Mouse (Mus musculus) G1E-ER4 (cell line): ENCODE results near the gene Nek7. TPM values are rescaled to one million over a fixed set of nuclear protein-coding genes. Genes with fewer than 3 reads are reported as not detected.

Experiments
- GATA1 ChIP-seq: IDR thresholded peaks from one replicate; pipeline ENCODE4 v1.8.0; 2012; ENCODE audit warnings: low read length, inconsistent platforms
- polyA plus RNA-seq: library from polyadenylated mRNA; stranded (reverse); fragments of >175 nt; gene quantifications from 2 replicates; pipeline ENCODE4 v1.2.3, GENCODE M21; 2012

Nek7 gene
- polyA plus RNA-seq, 1 experiment: 20.6 TPM

DNA sequence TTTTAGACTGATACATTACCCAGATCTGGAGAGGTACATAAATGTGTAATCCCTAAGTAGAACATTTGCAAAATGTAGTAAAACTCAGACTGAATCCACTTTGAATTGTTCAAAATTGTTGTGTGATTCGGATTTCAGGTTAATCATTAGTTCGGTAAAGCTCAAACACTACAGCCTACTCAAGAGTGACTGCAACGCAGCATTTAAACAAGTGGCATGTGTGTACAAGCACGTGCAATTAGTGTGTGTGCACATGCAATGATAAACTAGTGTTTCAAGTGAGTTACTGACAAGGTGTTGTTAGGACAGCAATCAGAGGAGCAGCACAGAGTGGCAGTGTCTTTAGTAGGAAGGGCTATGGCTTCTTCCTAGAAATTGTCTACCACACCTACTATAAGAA, 106.0 kb downstream of the Nek7 start:
- no peak for TF ChIP-seq GATA1

DNA sequence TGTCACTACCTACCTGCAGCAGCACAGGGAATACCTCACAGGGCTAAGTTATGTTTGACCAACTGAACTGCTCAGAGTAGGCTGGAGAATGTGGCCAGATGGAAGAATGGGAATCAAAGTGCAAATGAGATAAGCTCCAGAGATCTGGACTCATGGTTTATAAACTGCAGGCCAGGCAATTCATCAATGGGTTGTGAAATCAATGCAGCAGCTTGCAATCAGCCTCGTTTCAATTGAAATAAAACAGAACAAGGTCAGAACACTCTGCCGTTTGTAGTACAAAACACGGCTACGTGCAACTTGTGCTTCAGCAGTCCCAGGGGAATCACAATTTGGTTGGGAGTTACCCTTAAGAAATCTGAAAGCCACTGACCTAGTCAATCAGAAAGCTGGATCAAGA, 109.4 kb downstream of the Nek7 start:
- no peak for TF ChIP-seq GATA1

DNA sequence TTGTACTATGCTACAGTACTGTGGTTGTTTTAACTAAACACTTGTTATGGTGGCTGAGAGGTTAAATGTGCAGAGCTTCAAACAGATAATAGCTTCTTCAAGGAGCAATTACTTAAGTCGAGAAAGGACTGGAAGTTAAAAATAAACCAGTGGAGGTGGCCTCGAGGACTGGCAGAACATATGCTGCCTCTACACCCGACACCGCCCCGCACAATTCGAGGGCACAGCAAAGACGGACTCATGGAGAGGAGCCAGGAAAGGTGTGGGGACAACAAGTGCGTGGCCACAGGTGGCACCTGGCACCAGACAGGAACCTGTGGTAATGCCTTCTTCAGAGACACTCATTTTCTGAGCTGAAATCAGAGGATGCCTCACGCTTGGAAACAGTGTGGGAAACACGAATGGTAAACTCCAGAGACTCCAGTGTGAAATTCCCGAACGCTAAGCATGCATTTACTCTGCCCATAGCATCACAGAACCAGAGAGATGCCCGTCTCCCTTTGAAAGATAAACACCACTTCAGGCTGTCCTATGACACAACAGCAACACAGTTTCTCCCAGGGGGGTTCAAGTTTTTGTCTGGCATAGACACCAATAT, 112.4 kb downstream of the Nek7 start:
- no peak for TF ChIP-seq GATA1

GRCm38 (mm10) chr1:138507014-138507413, 112.9 kb downstream of the Nek7 start:
- TF ChIP-seq GATA1: no peak

GRCm38 (mm10) chr1:138504228-138504627, 115.7 kb downstream of the Nek7 start:
- TF ChIP-seq GATA1: no peak

DNA sequence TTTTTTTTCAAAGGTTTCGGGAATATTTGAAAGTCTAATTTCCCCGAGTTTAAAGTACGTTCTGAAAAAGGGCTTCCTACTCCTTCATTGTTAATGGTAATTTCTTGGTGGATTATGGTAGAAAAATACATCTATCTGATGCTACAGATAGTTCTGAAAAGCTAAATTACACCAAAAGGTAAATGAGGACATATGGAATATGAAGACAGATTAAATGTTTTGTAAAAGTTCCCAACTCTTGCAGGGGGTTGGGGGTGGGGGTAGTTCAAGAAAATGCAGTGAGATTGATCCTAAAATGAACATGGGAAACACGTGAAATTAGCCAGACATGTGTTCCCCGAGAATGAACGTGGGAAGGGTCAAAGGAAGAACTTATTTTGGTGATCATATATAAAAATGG, 119.2 kb downstream of the Nek7 start:
- TF ChIP-seq GATA1: no peak

DNA sequence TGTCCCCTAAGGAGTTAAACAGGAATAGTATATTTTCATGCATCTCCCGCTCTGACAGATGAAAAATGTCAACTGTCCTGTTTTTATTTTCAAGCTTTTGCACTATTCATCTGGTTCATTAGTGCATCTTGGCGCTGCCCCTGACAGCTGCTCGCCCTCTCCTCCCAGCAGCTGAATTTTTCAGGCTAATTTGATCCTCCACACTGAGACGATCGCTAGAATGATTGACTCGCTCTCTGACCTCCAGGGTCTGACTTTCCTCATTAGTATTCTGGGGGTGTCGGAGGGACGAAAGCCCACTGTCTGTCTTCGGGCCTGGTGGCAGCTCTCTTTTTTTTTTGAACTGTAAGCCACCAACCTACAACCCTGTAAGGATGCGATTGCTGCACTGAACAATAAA, 119.8 kb downstream of the Nek7 start:
- TF ChIP-seq GATA1: no peak

DNA sequence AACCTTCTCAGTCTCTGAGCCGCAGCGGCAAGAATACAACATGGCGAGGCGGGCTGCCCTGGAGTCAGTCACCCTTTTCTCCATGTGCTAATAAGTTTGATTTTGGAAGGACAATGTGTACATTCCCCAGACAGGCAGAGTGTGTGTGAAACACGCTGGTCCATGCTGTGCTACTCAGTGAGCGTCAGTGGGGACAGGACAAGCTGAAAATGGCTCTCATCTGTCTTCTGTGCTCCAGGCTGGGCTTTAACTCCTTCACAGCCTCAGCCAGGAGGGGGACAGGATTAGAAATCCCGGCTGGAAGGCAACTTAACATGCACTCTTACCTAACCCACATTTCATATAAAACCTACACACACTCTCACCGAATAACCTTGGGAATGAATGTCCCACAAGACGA, 120.5 kb downstream of the Nek7 start:
- TF ChIP-seq GATA1: no peak

GRCm38 (mm10) chr1:138491382-138492097, 128.4 kb downstream of the Nek7 start:
- no peak for TF ChIP-seq GATA1

DNA sequence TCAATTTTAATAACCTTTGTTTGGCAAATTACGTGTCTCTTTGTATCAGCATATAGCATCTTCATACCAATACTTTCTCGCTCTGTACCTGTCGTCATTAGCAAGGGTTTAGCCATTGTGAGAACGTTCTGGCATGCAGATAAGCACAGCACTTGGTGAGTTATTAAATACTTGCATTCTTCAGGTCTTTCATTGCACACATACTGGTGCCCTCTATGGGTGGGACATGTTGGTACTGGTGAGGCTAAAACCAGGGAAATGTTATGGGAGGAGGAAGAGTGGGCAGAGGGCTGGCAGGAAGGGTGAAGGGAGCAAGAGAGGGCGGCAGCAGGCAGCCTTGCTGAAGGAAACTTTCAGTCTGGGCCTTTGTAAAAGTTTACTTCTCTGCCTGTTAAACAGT, 132.4 kb downstream of the Nek7 start:
- TF ChIP-seq GATA1: no peak

DNA sequence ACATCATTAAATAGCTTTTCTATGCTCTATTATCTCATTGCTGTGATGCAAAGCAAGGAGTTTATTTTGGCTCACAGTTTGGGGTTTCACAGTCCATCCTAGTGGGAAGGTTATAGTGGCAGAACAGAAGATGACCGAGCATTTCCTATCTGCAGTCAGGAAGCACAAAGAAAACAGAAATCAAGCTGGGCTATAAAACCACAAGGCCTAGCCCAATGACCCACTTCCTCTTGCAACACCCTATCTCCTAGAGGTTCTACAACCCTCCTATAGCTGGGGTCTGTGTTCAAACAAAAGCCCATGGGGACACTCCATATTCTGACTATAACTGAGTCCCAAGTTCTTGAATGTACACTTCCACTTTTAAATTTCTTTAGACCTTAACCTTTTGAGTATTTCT, 139.2 kb downstream of the Nek7 start:
- TF ChIP-seq GATA1: no peak

DNA sequence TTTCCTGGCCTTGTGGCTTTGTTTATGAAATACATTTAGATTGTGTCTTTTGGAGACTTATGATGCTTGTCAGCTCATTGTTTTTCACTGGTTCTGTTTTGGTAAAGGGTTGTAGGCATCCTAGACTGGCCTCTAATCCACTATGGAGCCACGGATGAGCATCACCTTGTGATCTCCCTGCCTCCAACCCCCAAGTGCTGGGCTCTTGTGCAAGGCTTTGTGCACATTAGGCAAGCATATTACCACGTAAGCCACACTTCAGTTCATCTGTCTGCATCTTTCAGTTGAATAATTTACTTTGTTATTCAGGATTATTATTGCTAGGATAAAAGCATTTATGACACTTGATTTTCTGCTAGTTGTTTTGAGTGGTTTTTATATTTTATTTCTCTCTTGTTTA, 154.6 kb downstream of the Nek7 start:
- TF ChIP-seq GATA1: no peak

DNA sequence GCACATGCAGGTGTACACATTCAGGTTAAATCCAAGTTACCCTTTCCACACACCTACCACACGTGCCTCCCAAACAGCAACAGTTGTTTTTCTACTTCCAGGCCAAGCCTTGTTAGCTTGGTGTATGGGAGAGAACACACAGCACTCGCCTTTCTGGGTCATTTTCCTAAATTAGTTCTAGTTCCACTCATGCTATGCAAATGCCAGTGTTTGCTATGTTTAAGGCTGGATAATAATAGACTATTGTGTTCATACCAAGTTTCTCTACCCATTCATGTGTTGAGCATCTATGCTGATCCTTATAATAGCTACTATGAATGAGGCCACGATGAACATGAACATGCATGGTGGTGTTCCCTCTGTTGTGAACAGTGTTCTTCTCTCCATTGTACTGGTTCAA, 158.5 kb downstream of the Nek7 start:
- TF ChIP-seq GATA1: no peak

DNA sequence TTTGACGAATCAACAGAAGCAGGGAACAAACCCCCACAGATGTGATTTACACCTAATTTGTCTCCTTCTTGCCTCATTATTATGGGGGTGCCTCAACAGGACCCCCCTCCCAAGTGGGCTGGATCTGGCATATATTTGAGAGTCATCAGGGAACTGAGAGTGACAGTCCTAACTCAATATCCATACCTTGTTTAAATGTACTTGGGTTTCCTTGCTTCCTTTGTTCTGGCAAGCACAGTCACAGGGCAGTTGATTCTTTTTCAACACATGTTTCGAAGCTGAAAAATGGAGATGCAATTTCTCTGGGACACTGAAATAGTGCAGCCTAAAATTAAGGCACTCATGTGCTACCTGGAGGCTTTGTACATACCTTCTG, 170.5 kb downstream of the Nek7 start:
- no peak for TF ChIP-seq GATA1

GRCm38 (mm10) chr1:138448635-138449475, 171.1 kb downstream of the Nek7 start:
- no peak for TF ChIP-seq GATA1

- no peak for TF ChIP-seq GATA1
Measured at GRCm38 (mm10) chr1:138446846-138447245, 173.1 kb downstream of the Nek7 start.

Other genes starting within 250 kb of the Nek7 start
- gene Lhx9, start 228.4 kb upstream of the Nek7 start, polyA plus RNA-seq: 0.02 and 0.04 TPM in 2 replicates
- 109 and 145 TPM in 2 replicates for gene 2310009B15Rik, start 236.7 kb upstream of the Nek7 start, polyA plus RNA-seq